Mouse (Mus musculus): ENCODE data around the gene Lpp.

Gene Lpp

DNA sequence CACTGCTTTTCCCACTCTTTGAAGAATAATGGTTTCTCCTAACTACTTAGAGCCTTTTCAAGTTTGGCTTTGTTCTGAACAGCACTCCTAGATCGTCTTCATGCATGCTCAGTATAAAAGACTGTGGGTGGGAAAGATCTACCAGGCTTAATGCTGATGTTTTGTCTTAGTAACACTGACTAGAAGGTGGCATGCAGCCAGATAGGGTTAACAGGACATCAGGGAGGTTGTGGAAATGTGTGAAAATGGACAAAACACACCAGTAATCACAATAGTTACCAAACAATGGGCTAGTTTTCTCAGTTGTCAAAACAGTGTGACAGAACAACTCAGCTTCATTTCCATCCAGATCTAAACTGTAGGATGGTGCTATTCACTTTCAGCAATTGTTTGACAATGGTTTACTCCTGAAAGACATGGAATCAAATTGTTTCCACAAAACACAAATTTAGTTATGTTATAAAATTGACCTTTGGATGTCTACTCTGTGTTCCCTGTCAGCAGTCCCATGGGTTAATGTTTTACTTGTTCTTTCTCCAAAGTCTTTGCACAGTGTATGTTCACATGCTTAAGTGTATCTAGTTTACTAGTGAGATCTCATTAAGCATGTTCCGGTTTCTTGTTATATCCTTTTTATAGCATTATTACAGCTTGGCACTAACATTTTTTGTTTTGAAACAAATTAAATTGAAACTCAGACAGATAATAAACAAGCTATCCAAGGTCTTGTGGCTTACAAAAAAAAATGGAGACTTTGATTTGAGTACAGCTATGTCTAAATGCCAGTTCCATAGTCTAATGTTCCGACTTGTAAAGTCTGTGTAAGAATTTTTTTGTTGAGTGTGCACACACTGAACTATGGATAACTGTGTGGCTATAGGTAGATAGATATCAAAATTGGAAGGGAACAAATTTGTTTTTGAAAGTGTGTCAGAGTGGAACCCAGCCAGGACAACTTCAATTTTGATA, 229.2 kb downstream of the Lpp start:
- peak; percentile 11 for DNase-seq (ENCODE audit: low read depth, low spot score)

DNA sequence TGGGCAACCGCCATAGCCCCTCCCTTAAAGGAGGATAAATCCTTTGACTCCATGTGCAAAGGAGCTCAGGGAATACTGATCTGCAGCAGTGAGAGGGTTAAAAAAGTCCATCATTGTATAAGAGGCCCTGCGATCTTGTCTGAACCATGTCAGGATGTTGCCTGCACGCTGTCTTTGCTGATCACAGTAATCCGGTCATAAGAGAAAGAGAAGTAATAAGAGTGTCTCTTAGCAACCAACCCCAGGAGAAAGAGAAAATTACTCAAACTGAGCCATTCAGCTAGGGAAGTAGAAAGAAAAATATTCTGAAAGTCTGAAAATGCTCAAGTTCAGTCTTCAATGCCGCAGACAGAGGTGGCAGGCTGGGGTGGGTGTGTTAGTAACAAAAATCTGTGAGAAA, 231.0 kb downstream of the Lpp start:
- no peak for DNase-seq (ENCODE audit: low read depth, low spot score)

DNA sequence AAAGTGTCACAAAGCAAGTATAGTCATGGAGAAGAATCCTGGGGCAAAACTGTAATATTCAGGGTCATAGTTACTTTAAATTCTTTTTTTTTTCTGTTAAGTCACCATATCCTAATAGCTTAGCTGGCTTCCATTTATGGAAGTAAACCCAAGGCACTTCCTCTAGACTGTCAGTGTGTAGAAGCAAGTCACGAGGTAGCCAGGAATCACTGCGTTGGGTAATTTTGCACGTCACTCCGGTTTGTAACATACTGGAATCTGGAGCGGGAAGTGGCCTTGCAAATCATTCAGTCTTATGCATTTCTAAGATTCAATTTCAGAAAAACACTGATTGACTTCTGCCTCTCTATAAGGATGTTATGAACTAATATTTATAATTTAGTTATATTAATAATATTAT, 232.3 kb downstream of the Lpp start:
- no peak for DNase-seq (ENCODE audit: low read depth, low spot score)

DNA sequence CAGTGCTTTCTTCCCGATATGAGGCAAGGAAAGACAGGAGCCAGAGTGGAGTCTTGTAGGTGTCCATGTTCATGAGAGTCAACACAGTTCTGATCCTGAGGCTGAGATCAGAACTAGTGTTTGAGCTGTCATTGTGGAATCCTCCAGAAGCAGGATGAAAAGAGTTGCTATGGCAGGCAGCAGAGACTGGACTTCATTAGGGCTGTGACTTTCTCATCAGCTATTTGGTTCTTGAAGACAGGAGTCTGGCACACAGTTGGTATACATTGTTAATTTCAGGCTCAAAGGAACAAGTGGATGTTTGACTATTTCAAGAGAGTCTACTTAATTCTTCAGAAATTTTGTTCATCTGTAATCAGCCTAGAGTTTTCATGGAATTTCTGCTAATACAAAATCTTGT, 235.5 kb downstream of the Lpp start:
- DNase-seq (ENCODE audit: low read depth, low spot score) = no peak

DNA sequence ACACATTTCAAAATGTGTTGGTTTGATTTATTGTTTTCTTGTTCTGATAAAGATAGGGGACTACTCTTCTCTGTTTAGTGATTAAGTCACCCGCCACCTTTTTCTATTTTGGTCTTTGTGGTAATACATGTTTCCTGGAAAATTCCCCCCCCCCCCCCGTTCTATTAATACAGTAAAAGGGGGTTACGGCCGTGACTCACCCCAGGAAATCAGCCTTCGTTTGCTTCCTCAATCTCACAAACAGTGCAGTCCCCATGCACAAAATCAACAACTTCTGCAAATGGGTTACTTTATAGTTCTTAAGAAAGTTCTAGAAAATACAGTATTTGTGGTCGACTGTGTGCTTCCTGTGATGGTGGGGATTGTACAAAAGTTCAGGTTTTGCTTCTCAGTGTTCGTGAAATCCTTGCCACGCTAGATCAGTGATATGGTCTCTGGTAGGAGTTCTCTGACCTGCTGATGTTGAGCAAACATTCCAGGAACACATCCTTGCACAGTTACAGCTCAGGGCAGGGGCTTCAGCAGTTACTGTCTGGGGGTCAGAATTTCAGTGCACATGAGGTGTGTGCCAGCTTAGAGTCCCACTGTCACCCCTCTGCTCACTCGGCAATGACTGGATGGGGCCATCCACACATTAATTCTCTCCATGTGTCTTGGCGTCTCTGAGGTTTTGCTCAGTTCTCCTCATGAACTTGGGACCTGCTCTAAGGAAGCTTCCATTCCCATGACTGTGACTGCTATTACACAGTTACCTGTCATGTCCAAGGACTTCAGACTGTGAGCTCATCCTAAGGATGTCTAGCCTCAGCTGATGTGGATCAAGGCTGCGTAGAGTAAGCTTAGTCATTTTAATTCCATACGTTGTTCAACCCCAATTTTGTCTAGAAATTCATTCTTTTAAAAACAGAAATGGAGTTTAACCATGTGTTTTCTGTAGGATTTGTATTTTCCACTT, 236.2 kb downstream of the Lpp start:
- DNase-seq (ENCODE audit: low read depth, low spot score) = no peak

DNA sequence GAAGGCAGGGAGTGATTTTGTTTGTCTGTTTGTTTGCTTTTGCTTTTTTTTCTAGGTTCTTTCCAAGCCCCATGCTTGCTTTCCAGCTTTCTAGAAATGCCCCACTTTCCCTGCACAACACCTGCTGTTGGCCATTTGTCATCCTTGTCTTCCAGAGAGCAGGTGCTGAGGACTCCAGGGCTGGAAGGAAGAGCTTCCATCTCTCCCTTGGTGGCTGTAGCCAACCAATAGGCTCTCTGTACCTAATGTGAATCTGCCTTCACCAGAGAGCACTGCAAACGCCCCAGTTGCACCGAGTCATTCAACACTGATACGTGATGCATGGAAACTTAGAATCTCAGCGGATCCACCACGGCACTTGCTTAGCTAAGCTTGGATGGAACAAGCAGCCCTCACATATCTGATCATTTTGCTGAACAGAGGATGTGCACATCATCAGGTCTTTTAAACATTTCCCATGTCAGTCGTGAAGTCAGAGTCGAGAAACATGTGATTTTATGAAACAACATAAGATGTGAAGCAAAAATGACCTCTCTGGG, 242.1 kb downstream of the Lpp start:
- no peak for DNase-seq (ENCODE audit: low read depth, low spot score)

DNA sequence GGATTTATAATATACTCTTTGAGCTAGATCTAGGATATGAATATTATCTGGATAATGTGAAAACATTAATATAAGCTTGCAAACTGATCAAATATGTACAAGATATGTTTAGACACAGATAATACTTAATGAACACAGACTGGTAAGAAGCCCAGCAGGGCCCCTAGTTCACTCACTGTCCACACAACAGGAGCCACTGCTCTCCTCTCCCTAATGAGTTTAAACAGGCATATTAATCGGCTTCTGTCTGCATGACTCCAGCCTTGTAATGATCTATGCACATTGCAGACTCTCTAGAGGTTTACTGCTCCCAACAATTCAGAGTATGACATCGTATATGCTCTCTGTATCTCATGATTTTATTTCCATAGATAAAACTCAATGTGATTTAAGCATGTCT, 243.6 kb downstream of the Lpp start:
- DNase-seq (ENCODE audit: low read depth, low spot score) = no peak

DNA sequence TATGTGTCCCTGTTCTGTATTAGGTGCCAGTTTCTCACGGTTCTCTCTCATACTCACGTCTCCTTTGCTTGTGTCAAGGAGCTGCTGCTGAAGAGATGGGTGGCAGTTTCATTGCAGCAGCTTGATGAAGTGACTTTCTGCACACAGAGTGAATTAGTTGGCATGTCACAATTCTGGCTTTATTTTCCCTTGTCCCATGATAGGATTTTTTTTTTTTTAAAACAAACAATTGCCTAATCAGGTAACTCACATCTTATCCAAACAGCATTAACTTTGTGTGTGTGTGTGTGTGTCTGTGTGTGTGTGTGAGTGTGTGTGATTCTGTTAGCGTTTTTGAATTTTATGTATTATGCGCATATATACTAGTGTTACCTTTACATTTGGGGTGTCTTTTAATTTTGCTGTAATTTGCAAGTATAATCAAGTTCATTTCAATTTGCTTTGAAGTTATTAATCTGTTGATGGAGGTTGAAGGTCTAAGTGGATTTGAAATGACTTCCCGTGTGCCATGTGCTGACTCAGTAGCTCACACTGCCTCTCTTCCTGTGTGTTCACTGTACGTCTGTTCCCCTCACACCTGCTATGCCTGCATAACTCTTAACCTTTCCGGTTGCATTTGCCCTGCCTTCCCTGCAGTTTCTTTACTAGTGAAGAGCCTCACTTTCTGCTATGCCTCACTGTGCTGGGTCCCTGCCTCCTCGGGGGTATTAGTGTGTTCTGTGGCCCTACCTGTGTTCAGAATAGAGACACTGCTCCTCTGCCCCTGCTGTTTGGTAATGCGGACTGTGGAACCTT, 247.9 kb downstream of the Lpp start:
- DNase-seq (ENCODE audit: low read depth, low spot score) = no peak

DNA sequence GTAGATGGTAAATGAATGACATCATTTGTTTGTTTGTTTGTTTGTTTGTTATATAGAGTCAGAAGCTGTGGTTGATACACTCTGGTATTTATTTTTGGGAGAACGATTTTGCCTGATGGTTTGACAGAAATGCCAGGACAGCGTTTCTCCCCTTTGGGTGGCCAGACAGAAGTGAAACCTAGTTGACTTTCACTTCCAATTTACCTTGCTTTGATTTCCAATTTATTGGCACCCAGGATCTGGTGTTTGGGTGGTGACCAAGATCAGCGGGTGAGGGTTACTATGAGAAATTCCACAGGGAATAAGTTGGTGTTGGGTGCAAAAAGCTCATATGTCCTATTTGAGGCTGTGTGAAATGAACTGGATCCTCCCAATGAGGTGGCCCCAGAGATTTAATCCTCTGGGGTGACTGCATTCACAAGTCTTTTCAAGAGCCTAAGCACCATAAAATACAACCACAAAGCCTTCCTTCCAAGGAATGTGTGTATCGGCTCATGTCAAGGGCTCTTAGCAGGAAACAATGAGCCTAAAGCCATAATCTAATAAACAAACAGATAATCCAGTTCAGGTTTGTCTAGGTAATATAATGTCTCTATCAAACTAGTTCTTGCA, 249.8 kb downstream of the Lpp start:
- no peak for DNase-seq (ENCODE audit: low read depth, low spot score)

DNA sequence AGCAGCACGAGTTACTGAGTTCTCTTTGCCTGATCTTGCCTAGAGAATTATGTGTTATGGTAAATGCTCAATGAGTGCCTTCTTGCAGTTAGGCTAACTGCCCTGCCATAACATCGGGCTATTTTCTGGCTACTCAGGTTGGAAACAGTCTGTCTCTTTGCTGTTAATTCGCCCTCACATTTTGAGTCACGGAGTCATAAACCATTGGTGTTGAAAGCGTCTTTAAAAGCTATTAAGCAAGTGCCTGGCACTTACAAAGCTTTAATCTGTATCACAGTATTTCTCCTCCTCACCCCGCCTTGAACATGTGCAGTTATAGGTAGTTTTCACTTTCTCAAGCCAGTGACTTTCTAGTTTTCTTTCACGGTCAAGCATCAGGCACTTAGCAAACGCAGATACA, 250.8 kb downstream of the Lpp start:
- no peak for DNase-seq (ENCODE audit: low read depth, low spot score)

DNA sequence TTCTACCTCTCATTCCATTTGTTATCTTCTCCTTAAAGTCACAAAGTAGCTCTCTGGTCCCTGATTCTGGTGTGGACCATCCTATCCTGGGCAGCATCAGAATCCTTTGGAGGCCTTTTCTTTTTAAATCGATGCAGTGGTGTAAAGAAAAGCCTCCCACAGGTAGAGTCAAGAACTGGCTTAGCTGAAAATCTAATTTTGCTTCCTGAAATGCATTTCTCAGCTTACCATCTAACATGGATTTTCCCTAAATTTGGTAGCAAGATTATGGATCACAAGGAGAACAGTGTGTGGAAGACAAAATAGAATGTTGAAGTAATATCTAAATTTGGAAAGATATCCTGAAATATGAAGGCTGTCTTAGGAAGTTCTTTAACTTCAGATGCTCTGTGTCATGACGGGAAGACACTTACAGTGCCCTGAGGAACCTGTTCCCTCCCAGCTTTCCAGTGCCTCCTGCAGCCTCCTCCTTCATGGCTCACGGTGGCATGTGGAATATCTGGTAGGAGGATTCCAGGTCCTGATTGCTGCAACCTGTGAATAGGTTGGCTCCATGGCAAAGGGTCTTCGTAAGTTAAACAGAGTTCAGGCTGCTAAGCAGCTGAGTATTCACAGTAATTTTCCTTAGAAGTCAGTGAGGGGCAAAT, 251.6 kb downstream of the Lpp start:
- no peak for DNase-seq (ENCODE audit: low read depth, low spot score)

DNA sequence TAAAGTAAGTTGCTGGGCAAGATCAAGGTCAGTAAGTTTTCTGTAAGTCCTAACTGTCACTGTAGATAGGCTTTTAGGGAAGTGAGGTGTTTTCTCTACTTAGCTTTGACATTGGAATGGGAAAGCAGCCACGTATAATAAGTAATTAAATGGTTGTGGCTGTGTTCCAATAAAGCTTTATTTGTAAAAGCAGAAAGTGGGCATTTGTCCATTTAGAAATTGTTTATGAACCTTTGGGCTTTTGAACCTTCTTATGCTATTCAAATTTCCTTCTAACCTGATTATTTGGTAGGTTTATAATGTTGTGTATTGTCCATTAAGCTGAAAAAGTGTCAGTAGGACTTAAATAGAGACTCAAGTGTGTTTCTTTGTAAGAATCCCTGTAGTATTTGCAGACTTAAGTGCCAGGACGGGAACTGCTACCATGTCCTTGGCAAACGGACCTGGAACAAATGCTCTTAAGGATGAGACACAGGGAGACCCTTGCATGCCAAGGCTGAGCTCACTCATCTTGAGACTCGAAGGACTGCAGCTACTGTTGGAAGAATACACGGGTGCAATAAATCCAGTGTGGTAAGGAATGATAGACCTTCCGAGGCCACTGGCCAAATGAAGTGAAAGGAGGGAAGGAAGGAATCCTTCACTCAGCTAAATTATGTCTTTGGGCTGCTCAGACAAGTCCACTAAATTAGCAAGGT, 252.7 kb downstream of the Lpp start:
- DNase-seq (ENCODE audit: low read depth, low spot score) = no peak

DNA sequence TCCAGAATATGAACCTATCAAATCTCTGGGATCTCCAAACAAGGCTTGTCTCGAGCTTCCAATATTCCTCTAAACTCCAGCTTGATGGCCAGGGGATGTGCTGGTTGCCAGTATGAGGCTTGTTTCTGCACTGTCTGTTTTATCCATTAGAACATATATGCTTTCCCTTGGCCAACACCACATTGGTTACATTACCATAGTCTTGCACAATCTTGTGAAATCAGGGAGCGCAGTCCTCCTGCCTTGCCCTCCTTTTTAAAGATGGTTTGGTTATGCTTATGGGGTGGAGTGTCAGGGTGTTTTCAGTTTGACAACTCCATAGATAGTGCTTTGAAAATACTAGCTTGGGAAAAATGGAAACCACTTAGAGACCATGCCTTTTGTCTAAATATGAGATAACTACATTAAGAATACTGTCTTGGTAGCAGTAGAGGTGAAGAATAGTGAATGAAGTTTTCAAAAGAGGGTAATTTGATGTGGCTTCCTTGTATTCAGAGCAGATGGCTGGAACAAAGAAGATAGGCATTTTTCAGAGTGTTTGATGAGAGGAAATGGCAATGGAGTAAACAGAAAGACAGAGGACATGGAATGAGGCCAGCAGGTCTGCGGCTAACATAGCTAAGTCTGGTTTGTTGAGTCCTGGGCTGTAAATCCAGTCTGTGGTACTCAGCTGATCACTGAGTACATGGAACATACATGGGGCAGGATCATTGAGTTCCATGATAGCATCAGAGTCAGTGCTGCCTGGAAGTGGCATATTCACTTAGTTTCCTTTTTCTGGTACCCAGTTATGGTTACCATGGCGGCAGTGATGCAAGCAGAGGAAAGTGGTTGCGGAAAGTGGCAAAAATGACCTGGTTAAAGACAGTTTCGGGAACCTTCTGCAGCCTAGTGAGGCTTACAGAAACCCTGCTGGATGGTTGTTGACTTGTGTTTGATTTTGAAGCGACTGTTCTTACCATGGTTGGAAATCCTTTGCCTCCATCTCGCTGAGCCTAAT, 258.6 kb downstream of the Lpp start:
- DNase-seq (ENCODE audit: low read depth, low spot score) = no peak

DNA sequence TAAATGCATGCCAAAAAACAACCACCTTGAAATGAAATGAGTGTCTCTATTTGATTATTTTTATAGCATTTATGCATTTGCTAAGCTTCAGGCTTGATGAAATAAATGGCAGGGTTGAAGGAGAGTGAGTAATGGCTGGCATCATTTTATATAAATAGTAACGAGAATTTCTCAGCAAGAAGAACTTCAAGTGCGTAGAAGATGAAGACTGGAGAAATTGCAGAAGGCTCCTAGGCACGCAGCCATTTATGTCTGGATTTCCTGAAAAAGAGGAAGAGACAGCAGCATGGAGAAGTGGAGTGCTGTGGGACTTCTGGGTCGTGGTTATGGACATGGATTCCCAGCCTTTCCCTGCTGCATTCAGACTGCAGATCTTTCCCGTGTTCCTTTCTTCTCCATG, 259.7 kb downstream of the Lpp start:
- no peak for DNase-seq (ENCODE audit: low read depth, low spot score)

DNA sequence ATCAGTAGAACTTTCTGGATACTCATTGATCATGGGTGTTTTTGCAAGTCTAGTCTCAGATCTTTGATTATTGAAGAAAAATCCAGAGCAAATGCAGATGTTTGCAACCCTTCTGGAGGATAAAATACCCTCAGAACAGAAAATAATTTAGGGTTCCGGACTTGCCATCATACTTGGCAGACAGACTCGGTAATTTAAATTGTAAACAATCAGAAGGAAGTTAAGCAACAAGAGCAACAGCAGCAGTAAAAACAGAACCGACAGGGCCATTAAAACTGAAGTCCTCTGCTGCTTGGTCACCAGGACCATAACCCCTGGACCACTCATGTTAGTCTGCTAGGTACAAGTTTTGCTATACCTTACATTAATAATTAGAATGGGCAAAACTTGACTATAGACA, 261.8 kb downstream of the Lpp start:
- DNase-seq (ENCODE audit: low read depth, low spot score) = no peak

DNA sequence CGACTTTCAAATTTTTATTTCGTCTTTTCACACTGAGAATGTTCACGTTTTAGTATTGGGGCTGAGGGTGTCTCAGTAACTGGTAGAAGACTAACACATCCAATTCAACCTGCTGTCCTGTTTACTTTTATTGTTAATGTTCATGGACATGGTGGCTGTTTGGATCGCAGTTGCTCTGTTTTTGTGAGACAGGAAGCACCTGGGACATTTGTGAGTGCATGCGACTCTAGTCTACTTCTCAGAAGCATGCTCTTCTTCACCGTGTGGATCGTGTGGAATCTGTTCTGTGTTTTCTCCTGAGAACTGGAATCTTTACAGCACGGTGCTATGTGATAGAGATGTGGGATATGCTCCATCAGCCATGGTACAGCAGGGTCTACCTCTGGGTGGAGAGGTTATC, 262.7 kb downstream of the Lpp start:
- no peak for DNase-seq (ENCODE audit: low read depth, low spot score)

DNA sequence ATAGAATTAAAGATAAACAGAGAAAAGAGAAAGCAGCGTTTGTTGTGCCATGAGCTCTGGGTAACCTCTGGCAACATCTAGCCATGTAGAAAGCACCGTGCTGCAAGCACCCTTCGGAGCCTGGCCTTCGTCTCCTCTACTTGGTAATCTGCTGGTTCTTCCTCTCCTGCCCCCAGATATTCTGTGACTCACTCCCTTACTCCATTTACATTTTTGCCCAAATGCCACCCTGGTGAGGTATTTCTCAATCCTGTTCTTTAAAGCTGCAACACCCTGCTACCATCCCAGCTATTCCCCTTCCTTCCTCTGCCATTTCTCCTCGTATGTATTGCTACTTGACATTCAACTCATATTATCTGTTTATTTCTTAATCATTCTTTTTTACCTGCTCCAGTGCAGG, 263.4 kb downstream of the Lpp start:
- DNase-seq (ENCODE audit: low read depth, low spot score) = no peak

DNA sequence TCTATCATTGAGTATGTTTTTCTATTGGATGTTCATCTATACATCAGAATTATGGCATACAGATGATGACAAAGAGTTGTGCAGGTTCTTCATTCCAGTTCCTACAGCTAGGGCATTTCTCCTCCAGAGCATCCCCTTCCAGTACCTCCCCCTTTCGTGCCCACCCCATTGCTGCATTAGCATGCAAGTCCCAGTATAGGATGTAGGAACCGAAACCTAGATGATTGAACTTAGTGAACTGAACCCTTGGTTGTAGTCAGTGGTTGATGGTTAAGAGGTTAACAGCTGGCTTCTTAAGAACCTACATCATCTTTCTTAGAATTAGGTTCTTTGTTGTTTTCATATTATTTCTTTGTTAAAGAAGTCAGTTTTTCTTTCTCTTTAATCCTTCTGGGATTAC, 265.7 kb downstream of the Lpp start:
- DNase-seq (ENCODE audit: low read depth, low spot score) = no peak

DNA sequence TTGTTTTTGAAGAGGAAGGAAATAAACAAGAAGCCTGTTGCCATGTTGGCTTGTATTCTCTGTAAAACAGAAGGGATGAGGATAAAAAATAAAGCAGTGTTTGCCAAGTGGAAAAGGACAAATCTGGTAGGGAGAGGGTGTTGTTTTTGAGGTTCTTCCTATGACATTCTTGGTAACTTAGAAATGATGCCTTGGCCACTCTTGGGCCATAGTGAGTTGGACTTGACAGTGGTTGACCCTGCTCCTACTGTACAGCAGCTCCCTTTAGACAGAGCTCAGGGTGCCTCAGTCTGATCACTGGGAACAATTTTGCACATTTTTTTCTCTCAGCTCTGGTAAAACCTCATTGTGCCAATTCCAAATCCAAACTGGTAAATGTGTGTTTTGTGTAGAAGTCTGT, 270.8 kb downstream of the Lpp start:
- DNase-seq (ENCODE audit: low read depth, low spot score) = no peak

All from ZHBTc4 (cell line).